Mouse (Mus musculus) cerebellum, postnatal 10 days (tissue): Measurements from ENCODE around the gene Dld.
A peak's percentile ranks its signal among the peaks of the same experiment; 100 is the strongest.

Experiments
- DNase-seq, 2 experiments: peaks; one replicate each; pipeline ENCODE4 v3.0.0; 2021; ENCODE audit warnings: mixed read lengths in 2 of 2

Gene Dld

DNA sequence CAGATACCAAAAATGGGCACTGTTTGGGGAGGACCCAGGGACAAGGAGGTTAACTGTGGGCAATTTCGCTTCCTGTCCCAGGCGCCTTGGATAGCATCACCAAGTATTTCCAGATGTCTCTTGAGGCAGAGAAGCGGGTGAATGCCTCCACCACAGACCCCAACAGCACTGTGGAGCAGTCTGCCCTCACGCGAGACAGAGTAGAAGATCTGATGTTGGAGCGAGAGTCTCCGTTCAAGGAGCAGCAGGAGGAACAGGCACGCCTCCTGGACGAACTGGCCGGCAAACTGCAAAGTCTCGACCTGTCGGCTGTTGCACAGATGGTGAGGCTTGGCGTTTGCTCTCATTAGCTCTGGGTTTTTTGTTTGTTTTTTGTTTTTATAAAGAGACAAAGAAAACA is 30.4 kb downstream of the Dld start:
- peak; percentile 68 to 71 for DNase-seq

DNA sequence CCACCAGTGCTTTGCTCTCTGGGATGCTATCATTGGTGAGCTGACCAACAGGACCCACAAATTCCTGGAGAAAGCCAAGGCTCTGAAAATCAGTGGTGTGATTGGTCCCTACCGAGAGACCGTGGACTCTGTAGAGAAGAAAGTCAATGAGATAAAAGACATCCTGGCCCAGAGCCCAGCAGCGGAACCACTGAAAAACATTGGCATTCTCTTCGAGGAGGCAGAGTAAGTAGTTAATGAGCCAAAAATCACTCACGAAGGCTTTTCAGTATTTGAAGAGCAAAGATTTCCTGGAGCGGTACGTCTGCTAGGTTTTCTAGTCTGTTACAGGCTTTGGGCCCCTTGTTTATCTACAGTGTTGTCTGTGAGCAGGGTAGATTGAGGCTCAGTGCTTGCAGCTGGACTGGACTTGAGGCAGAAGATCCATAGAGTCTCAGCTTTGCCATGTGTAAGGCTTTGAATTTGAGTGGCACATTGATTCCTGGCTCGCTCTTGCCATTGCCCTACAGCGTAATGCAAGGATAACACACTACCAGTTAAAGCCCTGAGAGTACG is 32.8 kb downstream of the Dld start:
- peak; percentile 63 to 67 for DNase-seq

DNA sequence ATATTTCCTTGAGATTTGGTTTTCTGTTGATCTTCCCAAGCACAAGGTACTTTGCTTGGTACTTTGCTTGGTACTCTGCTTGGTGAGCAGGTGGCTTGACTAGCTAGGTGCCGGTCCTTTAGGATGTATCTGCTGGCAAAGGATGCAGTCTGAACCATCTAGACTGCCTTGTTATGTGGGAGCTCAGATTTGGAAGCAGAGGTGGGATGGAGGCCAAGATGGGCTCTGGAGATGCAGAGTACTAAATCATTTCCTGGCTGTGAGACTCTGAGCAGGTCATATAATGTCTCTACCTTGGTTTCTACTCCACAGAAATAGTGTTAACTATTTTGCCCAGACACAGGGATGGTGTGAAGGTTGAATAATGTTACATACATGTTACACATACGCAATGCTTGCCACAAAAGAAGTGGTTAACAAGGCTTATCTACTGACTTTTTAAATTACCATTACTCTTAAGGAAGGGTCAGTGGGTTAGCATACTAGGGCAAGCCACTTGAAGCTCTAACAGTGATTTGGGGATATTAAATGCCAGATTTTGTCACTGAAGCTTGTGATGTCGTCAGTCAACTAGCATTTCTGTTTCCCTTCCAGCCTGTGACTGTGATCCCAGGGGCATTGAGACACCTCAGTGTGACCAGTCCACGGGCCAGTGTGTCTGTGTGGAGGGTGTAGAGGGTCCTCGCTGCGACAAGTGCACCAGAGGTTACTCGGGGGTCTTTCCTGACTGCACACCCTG is 33.4 kb downstream of the Dld start:
- DNase-seq = peak; percentile 52 to 57

DNA sequence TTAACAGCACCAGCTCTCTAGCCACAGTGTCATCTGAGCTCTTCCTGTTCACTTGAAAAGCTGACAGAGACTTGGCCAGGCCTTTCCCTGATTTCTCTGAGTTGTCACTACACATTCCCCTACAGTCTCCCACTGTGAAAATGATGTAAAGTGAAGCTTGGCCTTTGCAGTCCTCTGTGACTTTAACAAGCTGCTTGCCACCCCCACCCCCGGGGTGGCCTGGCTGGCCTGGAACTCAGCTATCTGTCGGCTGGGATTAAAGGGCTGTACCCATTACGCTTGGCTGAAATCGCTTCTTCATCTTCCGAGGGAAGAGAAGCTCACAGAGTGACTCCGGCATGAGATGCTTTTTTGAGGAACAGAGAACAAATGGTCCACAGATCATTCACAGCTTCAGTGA is 35.3 kb downstream of the Dld start:
- no peak for DNase-seq

DNA sequence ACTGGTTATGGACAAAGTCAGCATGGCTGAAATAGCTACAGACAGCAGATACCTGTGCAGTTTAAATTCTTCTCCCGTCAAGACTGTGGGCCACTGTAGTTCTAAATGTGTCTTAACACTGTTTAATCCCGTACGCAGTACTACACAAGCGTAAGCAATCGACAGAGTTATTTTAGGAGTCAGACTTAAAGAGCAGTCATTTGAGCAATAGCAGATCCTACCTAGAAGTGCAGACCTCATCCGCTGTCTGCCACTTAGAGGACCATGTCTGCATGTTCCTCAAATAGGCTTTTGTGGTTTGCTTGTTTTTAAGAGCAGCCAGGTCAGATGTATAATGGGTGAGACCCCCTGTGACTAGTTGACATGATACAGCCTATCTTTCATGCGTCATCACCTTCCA is 36.9 kb downstream of the Dld start:
- DNase-seq = no peak

- DNase-seq = no peak
Observed at GRCm38 (mm10) chr12:31313136-31313535, 38.1 kb downstream of the Dld start.

DNA sequence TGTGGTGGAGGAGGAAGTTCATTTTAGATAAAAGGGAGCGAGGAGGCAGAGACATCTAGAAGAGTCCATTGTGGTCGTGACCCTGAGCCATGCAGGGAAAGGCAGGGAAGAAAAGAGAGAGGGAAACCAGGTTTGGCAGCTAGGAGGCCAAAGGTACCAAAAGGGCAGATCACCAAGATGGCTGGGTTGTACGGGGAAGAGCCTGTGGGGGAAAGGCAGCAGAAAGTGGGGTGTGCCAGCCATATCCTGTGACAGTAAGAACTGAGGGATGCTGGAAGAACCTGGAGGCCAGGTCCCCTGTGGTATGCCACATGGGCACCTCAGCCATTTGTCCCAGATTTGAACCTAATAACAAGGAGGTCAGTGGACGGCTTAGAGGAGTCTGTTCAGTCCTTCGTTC is 39.0 kb downstream of the Dld start:
- DNase-seq = no peak

DNA sequence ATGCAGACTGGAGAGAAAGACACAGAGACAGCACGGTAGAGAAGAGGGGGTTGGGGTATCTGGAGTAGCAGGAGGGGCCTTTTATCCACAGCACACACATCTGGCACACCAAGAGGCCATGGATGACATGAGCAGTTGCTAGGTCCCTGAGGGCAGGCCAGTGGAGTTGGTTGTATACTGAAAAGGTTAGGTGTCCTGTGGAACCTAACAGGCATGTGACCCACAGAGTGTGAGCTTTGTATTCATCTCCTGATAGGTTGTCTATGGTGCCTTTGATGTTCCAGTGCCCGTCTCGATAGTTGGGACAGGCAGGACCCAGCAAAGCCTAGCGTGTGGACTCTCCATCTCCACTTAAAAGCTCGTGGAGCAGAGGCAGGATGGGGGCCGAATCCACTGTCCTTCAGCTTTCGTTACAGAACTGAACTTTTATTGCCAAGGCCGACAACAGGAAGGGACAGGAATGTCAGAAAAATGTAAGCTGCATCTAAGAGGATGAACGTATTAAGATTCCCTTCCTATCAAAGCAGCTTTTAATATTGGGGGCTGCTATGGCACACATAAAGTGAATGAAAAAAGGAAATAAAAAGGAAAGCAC is 39.5 kb downstream of the Dld start:
- DNase-seq = no peak

DNA sequence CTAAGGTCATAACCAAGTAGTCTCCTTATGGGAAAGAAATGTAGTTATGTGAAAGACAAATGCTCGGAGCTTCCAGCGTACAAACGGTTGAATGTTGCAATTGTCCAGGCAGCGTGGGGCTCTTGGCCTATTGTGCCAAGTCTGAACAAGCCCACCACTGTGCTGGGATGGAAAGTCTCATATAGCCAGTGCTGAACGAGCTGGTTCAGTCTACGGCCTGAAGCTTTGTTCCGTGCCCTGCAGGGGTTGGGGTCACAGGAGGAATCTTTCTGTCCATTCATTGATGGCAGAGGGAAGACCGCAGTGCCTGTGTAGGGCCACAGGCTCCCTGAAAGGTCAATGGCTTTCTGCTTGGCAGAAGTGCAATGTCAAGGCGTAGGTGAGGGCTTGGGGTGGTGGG is 40.6 kb downstream of the Dld start:
- no peak for DNase-seq

- peak; percentile 63 to 72 for DNase-seq
Observed at GRCm38 (mm10) chr12:31307756-31308155, 43.5 kb downstream of the Dld start.

- peak; percentile 75 to 76 for DNase-seq
Observed at GRCm38 (mm10) chr12:31307011-31307410, 44.2 kb downstream of the Dld start.

GRCm38 (mm10) chr12:31306075-31306675 is 45.1 kb downstream of the Dld start:
- DNase-seq = peak; percentile 41 to 42

- peak; percentile 51 to 62 for DNase-seq
Observed at GRCm38 (mm10) chr12:31302766-31303511, 48.3 kb downstream of the Dld start.

GRCm38 (mm10) chr12:31302266-31302665 is 49.0 kb downstream of the Dld start:
- no peak for DNase-seq

DNA sequence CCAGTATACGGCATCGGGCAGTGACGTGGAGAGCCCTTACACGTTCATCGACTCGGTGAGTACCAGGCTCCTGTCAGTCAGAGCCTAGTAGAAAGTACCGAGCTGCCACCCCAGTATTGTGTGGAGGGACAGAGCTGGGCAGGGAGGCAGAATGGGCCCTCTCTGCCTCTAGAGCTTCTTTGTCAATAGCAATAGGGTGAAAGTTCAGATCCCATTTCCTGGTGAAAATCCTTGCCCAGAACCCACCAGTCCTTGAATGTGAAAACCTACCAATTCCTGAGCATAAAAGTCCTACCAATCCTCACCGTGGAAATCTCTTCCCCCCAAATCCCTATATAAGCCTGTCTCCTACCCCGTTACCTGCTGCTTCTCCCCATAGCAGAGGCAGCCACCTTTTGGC is 51.0 kb downstream of the Dld start:
- no peak for DNase-seq

DNA sequence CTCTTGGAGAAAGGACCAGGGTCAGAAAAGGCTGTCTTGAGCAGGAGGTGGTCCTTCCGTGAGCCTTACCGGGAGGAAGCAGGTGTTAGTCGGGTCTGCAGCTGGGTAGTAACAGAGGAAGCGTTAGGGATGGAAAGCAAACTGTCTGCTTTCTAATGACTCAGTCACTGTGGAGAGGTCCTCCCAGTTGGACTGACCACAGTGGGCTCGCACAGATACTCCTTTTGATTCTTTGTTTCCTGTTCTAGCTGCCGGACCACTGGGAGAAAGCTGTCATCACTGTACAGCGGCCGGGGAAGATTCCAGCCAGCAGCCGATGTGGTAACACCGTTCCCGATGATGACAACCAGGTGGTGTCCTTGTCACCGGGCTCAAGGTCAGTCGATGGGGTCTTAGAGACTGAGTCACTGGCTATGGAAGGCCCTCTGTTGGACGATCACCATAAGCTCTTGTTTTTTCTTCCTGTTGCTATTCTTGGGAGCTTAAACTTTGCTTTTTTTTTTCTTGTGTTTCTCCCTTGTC is 51.5 kb downstream of the Dld start:
- DNase-seq = no peak

DNA sequence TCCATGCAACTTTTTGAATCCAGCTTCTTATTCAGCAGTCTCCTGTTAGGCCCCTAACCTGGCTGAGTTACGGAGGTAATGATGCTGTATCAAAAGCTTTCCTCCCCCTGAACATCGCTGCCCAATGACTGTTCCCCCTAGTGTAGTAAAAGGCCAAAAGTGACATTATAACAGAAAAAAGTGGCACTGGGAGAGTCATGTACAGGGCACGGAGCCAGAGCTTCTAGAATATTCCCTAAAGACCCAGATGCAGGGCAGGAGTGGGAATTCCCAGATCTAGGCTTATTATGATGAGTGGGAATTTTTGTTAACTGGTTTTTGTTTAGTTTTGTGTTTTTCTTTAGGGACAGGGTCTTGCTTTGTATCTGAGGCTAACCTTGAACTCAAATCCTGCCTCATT is 52.1 kb downstream of the Dld start:
- no peak for DNase-seq

DNA sequence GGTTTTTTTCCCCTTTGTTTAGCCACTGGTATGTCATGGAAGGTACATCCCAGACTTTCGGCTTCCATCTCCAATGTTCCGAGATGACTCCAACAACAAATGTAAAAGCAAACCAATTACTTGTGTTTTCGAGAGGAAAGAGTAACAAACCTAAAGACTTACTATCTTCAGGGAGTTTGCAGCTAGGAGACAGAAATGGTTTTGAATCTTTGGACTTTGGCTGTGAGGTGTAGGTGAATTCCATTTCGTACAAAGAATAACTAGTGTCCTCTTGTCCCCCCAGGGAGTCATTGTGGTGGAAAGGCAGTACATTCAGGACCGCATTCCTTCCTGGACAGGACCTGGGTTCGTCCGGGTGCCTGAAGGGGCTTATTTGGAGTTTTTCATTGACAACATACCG is 52.7 kb downstream of the Dld start:
- DNase-seq = no peak

DNA sequence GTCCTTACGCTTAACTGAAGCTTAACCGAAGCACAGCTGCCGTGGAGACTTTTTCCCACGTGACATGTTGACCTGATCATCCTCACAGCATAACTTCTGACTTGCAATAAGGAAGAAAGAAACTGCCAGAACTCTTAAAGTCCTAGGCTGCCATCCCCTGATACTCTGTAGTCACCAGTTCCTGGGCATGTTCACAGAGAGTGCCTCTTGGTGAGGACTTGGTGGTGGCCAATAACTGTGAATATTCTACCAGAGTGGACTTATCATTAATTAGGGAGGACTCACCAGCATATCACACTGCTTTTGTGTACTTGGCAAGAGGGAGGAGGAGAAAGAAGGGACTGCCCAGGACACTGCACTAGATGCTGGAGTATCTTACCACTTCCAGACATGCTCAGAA is 53.1 kb downstream of the Dld start:
- no peak for DNase-seq

- no peak for DNase-seq
Observed at GRCm38 (mm10) chr12:31296097-31296496, 55.2 kb downstream of the Dld start.

- no peak for DNase-seq
Observed at GRCm38 (mm10) chr12:31295505-31295904, 55.7 kb downstream of the Dld start.

- no peak for DNase-seq
Observed at GRCm38 (mm10) chr12:31294996-31295395, 56.3 kb downstream of the Dld start.

DNA sequence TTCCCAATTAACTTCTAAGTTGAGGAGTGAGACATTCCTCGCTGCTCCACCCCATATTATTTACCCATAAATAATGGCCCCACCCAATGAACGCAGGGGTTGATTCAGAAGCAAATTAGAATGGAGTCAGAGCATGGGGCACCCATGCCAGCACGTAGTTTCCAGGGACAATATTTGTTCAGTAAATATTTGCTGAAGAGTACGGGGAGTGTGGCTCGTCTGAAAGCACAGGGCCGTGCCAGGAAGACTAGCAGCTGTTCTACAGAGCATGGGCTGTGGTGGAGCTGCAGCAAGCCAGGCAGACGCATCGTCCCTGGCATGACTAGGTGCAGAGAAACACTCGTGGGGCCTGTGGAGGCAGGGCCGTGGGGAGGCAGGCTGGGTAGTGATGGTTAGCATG is 56.7 kb downstream of the Dld start:
- DNase-seq = no peak
